Mouse (Mus musculus) lung, postnatal 4 days (tissue): ENCODE data around the gene Celf2.

Experiments
- DNase-seq, 2 experiments: peaks; one replicate each; pipeline ENCODE4 v3.0.0; 2021

Celf2 gene

GRCm38 (mm10) chr2:6721460-6722401 is 787.6 kb downstream of the Celf2 start:
- DNase-seq: peak in 1 of 2 experiments; percentile 53

GRCm38 (mm10) chr2:6720753-6721459 is 788.5 kb downstream of the Celf2 start:
- DNase-seq: peak in 1 of 2 experiments; percentile 41

GRCm38 (mm10) chr2:6718864-6719263 is 790.5 kb downstream of the Celf2 start:
- DNase-seq: no peak

GRCm38 (mm10) chr2:6717953-6718352 is 791.4 kb downstream of the Celf2 start:
- DNase-seq: no peak

- no peak for DNase-seq
Observed at GRCm38 (mm10) chr2:6715562-6715961, 793.8 kb downstream of the Celf2 start.

GRCm38 (mm10) chr2:6713529-6713928 is 795.8 kb downstream of the Celf2 start:
- no peak for DNase-seq

- DNase-seq: no peak
Observed at GRCm38 (mm10) chr2:6710687-6711430, 798.5 kb downstream of the Celf2 start.

- peak; percentile 21 to 40 for DNase-seq
Observed at GRCm38 (mm10) chr2:6707959-6708519, 801.3 kb downstream of the Celf2 start.

GRCm38 (mm10) chr2:6707276-6707675 is 802.1 kb downstream of the Celf2 start:
- no peak for DNase-seq

GRCm38 (mm10) chr2:6705929-6706739 is 803.2 kb downstream of the Celf2 start:
- no peak for DNase-seq

GRCm38 (mm10) chr2:6705475-6705874 is 803.9 kb downstream of the Celf2 start:
- no peak for DNase-seq

- DNase-seq: no peak
Observed at GRCm38 (mm10) chr2:6704804-6705203, 804.6 kb downstream of the Celf2 start.

GRCm38 (mm10) chr2:6704342-6704741 is 805.0 kb downstream of the Celf2 start:
- no peak for DNase-seq

- no peak for DNase-seq
Observed at GRCm38 (mm10) chr2:6696326-6696725, 813.0 kb downstream of the Celf2 start.

- DNase-seq: no peak
Observed at GRCm38 (mm10) chr2:6695353-6695951, 813.9 kb downstream of the Celf2 start.

- no peak for DNase-seq
Observed at GRCm38 (mm10) chr2:6689689-6690088, 819.7 kb downstream of the Celf2 start.

GRCm38 (mm10) chr2:6678231-6678630 is 831.1 kb downstream of the Celf2 start:
- no peak for DNase-seq

GRCm38 (mm10) chr2:6677457-6677856 is 831.9 kb downstream of the Celf2 start:
- DNase-seq: no peak

GRCm38 (mm10) chr2:6674401-6674800 is 835.0 kb downstream of the Celf2 start:
- DNase-seq: no peak

GRCm38 (mm10) chr2:6673418-6673817 is 835.9 kb downstream of the Celf2 start:
- DNase-seq: no peak

GRCm38 (mm10) chr2:6667611-6668010 is 841.8 kb downstream of the Celf2 start:
- DNase-seq: no peak

- DNase-seq: no peak
Observed at GRCm38 (mm10) chr2:6659834-6660233, 849.5 kb downstream of the Celf2 start.
